Mouse (Mus musculus) gastrocnemius, postnatal 4 days (tissue): ENCODE measurements around the gene Cldn14. TPM values are rescaled to one million over a fixed set of nuclear protein-coding genes. Genes with fewer than 3 reads are reported as not detected.
"Not testable (repeated sequence)": the region's sequence is repeated elsewhere in the genome, so short reads cannot be mapped to it uniquely, and the experiment has no call there.

Experiments used
- DNase-seq, 2 experiments: peaks; one replicate each; pipeline ENCODE4 v3.0.0; 2021 to 2022; ENCODE audit warnings: low spot score in 2 of 2, mixed read lengths in 2 of 2
- total RNA-seq, 2 experiments: library from RNA; stranded (reverse); gene quantifications; 2 replicates each; pipeline ENCODE4 v1.2.3; 2021

Gene Cldn14
- total RNA-seq, 2 experiments from 2014 or later, result 0.21 TPM; not detected in 1

GRCm38 (mm10) chr16:94009356-94009755 lies 719 bp upstream of the Cldn14 start:
- no peak for DNase-seq

GRCm38 (mm10) chr16:94006706-94007665 lies 1.7 kb downstream of the Cldn14 start:
- no peak for DNase-seq

GRCm38 (mm10) chr16:94003478-94003877 lies 5.2 kb downstream of the Cldn14 start:
- no peak for DNase-seq

- DNase-seq, result no peak
These were observed 7.3 kb downstream of the Cldn14 start for GRCm38 (mm10) chr16:94001366-94001765.

GRCm38 (mm10) chr16:93998895-93999294 lies 9.7 kb downstream of the Cldn14 start:
- no peak for DNase-seq

- DNase-seq, result peak in 1 of 2 experiments; percentile 32
These were observed 25.1 kb downstream of the Cldn14 start for GRCm38 (mm10) chr16:93983576-93983975.

GRCm38 (mm10) chr16:93982341-93982740 lies 26.3 kb downstream of the Cldn14 start:
- DNase-seq, result no peak

- no peak for DNase-seq
These were observed 27.3 kb downstream of the Cldn14 start for GRCm38 (mm10) chr16:93981190-93981841.

GRCm38 (mm10) chr16:93980338-93980737 lies 28.3 kb downstream of the Cldn14 start:
- DNase-seq, result not testable (repeated sequence)

GRCm38 (mm10) chr16:93979316-93979715 lies 29.3 kb downstream of the Cldn14 start:
- DNase-seq, result no peak

GRCm38 (mm10) chr16:93977587-93977986 lies 31.1 kb downstream of the Cldn14 start:
- DNase-seq, result no peak

GRCm38 (mm10) chr16:93976907-93977306 lies 31.7 kb downstream of the Cldn14 start:
- DNase-seq, result no peak

- no peak for DNase-seq
These were observed 33.2 kb downstream of the Cldn14 start for GRCm38 (mm10) chr16:93975430-93975829.

GRCm38 (mm10) chr16:93974278-93974677 lies 34.4 kb downstream of the Cldn14 start:
- DNase-seq, result no peak

GRCm38 (mm10) chr16:93973554-93973953 lies 35.1 kb downstream of the Cldn14 start:
- no peak for DNase-seq

- no peak for DNase-seq
These were observed 35.5 kb downstream of the Cldn14 start for GRCm38 (mm10) chr16:93973123-93973522.

GRCm38 (mm10) chr16:93971046-93971445 lies 37.6 kb downstream of the Cldn14 start:
- no peak for DNase-seq

GRCm38 (mm10) chr16:93967893-93968292 lies 40.7 kb downstream of the Cldn14 start:
- no peak for DNase-seq

- DNase-seq, result no peak
These were observed 46.4 kb downstream of the Cldn14 start for GRCm38 (mm10) chr16:93962283-93962682.

- DNase-seq, result no peak
These were observed 47.5 kb downstream of the Cldn14 start for GRCm38 (mm10) chr16:93961099-93961646.

GRCm38 (mm10) chr16:93960495-93960894 lies 48.1 kb downstream of the Cldn14 start:
- DNase-seq, result no peak

- DNase-seq, result no peak
These were observed 51.2 kb downstream of the Cldn14 start for GRCm38 (mm10) chr16:93957402-93957801.
